Mouse (Mus musculus): ENCODE measurements around the gene Arf6. TPM values are rescaled to one million over a fixed set of nuclear protein-coding genes. Genes with fewer than 3 reads are reported as not detected.
A peak's percentile ranks its signal among the peaks of the same experiment; 100 is the strongest.

Gene Arf6
- polyA plus RNA-seq, 1 experiment = 67.3 TPM

- H3K27ac ChIP-seq (ENCODE audit: insufficient read depth, low read length) = no peak overlapping the region
- H3K27me3 ChIP-seq (ENCODE audit: control insufficient read depth, insufficient read depth, low read length) = no peaks in the 10 kb centered on the region
- DNase-seq = no peak
- TF ChIP-seq CTCF (IDR thresholded peaks at IDR 0.05; ENCODE audit: borderline replicate concordance, insufficient read depth, low read depth, low read length) (no peak), POLR2A (IDR thresholded peaks at IDR 0.05; ENCODE audit: borderline replicate concordance, insufficient read depth, low read length) (no peak)
- WGBS = 33% methylated on average over 13 of the region's 13 CpGs
- peaks cover 16% of the 10 kb centered on the region for H3K4me1 ChIP-seq (ENCODE audit: control insufficient read depth, insufficient read depth, low read length)
- H3K4me3 ChIP-seq (replicated peaks; ENCODE audit: insufficient read depth, low read depth, low read length) = peak overlapping the region; percentile 26
These were observed 46.7 kb downstream of the Arf6 start for GRCm38 (mm10) chr12:69418606-69419005.

DNA sequence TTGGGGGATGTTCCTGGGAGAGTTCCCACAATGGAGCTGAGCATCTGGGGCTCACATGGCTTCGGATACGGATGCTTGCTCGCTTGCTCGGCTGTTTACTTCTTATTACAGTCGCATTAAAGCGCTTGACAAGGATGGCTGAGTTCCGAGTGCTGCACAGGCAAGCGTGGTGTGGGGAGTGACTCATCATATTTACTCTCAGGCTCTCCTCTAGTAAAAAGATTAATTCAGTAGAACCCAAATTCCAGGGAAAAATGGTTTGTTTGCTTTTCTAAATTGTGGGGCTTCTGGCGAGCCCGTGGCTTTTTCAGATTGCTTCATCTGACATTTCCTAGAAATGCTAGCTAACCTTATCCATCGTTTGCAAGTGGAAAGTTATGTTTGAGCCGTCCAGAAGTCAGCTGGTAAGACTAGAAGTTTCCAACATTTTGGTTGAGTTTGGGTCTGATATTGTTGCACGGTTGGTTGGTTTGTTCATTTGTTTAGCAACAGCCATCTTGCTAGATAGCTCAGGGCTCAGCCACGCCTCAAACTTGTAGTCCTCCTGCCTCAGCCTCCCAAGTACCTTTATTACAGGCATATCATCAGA lies 47.2 kb downstream of the Arf6 start:
- TF ChIP-seq POLR2A (IDR thresholded peaks at IDR 0.05; ENCODE audit: borderline replicate concordance, insufficient read depth, low read length) (no peak), CTCF (IDR thresholded peaks at IDR 0.05; ENCODE audit: borderline replicate concordance, insufficient read depth, low read depth, low read length) (no peak)
- H3K27me3 ChIP-seq (ENCODE audit: control insufficient read depth, insufficient read depth, low read length) = no peaks in the 10 kb centered on the region
- peak; percentile 21 to 44 for DNase-seq
- peaks cover 16% of the 10 kb centered on the region for H3K4me1 ChIP-seq (ENCODE audit: control insufficient read depth, insufficient read depth, low read length)
- H3K27ac ChIP-seq (ENCODE audit: insufficient read depth, low read length) = no peak overlapping the region
- WGBS = 63% methylated on average over 14 of the region's 14 CpGs
- H3K4me3 ChIP-seq (replicated peaks; ENCODE audit: insufficient read depth, low read depth, low read length) = peak overlapping the region; percentile 31

- TF ChIP-seq POLR2A (IDR thresholded peaks at IDR 0.05; ENCODE audit: borderline replicate concordance, insufficient read depth, low read length) (no peak), CTCF (IDR thresholded peaks at IDR 0.05; ENCODE audit: borderline replicate concordance, insufficient read depth, low read depth, low read length) (no peak)
- H3K4me1 ChIP-seq (ENCODE audit: control insufficient read depth, insufficient read depth, low read length) = peaks cover 16% of the 10 kb centered on the region
- WGBS = 86% methylated on average over 4 of the region's 4 CpGs
- H3K27me3 ChIP-seq (ENCODE audit: control insufficient read depth, insufficient read depth, low read length) = no peaks in the 10 kb centered on the region
- DNase-seq = no peak
- no peak overlapping the region for H3K27ac ChIP-seq (ENCODE audit: insufficient read depth, low read length)
- H3K4me3 ChIP-seq (replicated peaks; ENCODE audit: insufficient read depth, low read depth, low read length) = no peak overlapping the region
These were observed 47.7 kb downstream of the Arf6 start for GRCm38 (mm10) chr12:69419606-69420005.

DNA sequence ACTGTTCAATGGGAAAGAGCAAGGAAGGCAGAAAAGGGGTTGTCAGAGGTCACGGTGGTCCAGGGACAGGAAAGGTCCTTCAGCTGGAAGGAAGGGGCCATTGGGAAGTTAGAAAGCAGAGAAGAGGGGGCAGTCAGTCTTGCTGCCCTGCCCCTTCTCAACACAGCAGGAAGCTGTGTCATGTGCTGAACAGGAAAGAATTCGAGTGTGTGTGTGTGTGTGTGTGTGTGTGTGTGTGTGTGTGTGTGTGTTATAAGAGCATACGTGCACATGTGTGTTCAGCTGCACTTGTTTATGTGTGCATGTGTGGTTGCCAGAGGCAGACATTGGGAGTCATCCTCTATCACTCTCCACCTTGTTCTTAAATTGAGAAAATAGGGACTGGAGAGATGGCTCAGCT lies 48.8 kb downstream of the Arf6 start:
- Histone ChIP-seq H3K4me1 (ENCODE audit: control insufficient read depth, insufficient read depth, low read length) (peaks cover 14% of the 10 kb centered on the region; the same call in 1 of the 2 replicates), H3K27ac (ENCODE audit: insufficient read depth, low read length) (no peak overlapping the region), H3K4me3 (replicated peaks; ENCODE audit: insufficient read depth, low read depth, low read length) (no peak overlapping the region), H3K27me3 (ENCODE audit: control insufficient read depth, insufficient read depth, low read length) (no peaks in the 10 kb centered on the region)
- 87% methylated on average over 3 of the region's 3 CpGs for WGBS
- DNase-seq = no peak
- no peak for TF ChIP-seq POLR2A (IDR thresholded peaks at IDR 0.05; ENCODE audit: borderline replicate concordance, insufficient read depth, low read length)
- no peak for TF ChIP-seq CTCF (IDR thresholded peaks at IDR 0.05; ENCODE audit: borderline replicate concordance, insufficient read depth, low read depth, low read length)

GRCm38 (mm10) chr12:69422827-69423537 lies 51.0 kb downstream of the Arf6 start:
- 80% methylated on average over 20 of the region's 20 CpGs for WGBS
- Histone ChIP-seq H3K27me3 (ENCODE audit: control insufficient read depth, insufficient read depth, low read length) (no peaks in the 10 kb centered on the region), H3K4me1 (ENCODE audit: control insufficient read depth, insufficient read depth, low read length) (peaks cover 2% of the 10 kb centered on the region; the same call in 1 of the 2 replicates)

More at GRCm38 (mm10) chr12:69422827-69423537, 51.0 kb downstream of the Arf6 start:
- H3K4me3 ChIP-seq (replicated peaks; ENCODE audit: insufficient read depth, low read depth, low read length) = no peak overlapping the region
- no peak overlapping the region for H3K27ac ChIP-seq (ENCODE audit: insufficient read depth, low read length)
- DNase-seq = peak in 1 of 2 experiments; percentile 7
- TF ChIP-seq POLR2A (IDR thresholded peaks at IDR 0.05; ENCODE audit: borderline replicate concordance, insufficient read depth, low read length) (no peak), CTCF (IDR thresholded peaks at IDR 0.05; ENCODE audit: borderline replicate concordance, insufficient read depth, low read depth, low read length) (no peak)

Other genes starting within 250 kb of the Arf6 start
- 1,000 and 1,063 TPM in 2 replicates for gene Rps29, start 213.0 kb upstream of the Arf6 start, polyA plus RNA-seq (2012; rRNA removed)
- gene Lrr1, start 203.3 kb upstream of the Arf6 start, polyA plus RNA-seq (2012; rRNA removed) = 0.15 TPM in 1 of 2 replicates, not detected in the other
- 321 and 360 TPM in 2 replicates for gene Rpl36al, start 188.1 kb upstream of the Arf6 start, polyA plus RNA-seq (2012; rRNA removed)
- 15.9 and 16.4 TPM in 2 replicates for gene Mgat2, start 188.0 kb upstream of the Arf6 start, polyA plus RNA-seq (2012; rRNA removed)
- 2.0 and 3.2 TPM in 2 replicates for gene Gm49383, start 175.0 kb upstream of the Arf6 start, polyA plus RNA-seq (2012; rRNA removed)
- 2.5 and 2.6 TPM in 2 replicates for gene Dnaaf2, start 173.7 kb upstream of the Arf6 start, polyA plus RNA-seq (2012; rRNA removed)
- 4.4 and 4.5 TPM in 2 replicates for gene Gm49384, start 167.9 kb upstream of the Arf6 start, polyA plus RNA-seq (2012; rRNA removed)
- 1.1 and 1.6 TPM in 2 replicates for gene Pole2, start 144.0 kb upstream of the Arf6 start, polyA plus RNA-seq (2012; rRNA removed)
- 10.2 and 11.5 TPM in 2 replicates for gene Klhdc1, start 131.0 kb upstream of the Arf6 start, polyA plus RNA-seq (2012; rRNA removed)
- 150 and 158 TPM in 2 replicates for gene Klhdc2, start 75.5 kb upstream of the Arf6 start, polyA plus RNA-seq (2012; rRNA removed)
- 42.6 and 43.8 TPM in 2 replicates for gene Nemf, start 15.0 kb upstream of the Arf6 start, polyA plus RNA-seq (2012; rRNA removed)
- gene Gm9887, start 308 bp downstream of the Arf6 start, polyA plus RNA-seq (2012; rRNA removed) = 0.33 and 0.61 TPM in 2 replicates
- gene Vcpkmt, start 210.9 kb downstream of the Arf6 start, polyA plus RNA-seq (2012; rRNA removed) = 29.4 and 30.0 TPM in 2 replicates

All from cerebellum, adult 2 months (tissue).